Mouse (Mus musculus): ENCODE results near the gene Sertad1. TPM values are rescaled to one million over a fixed set of nuclear protein-coding genes. Genes with fewer than 3 reads are reported as not detected.

Sertad1 gene
- polyA plus RNA-seq, 1 experiment, result 44.9 TPM

GRCm38 (mm10) chr7:27531707-27532106 lies 45.0 kb downstream of the Sertad1 start:
- Histone ChIP-seq H3K4me1 (replicated peaks; ENCODE audit: control insufficient read depth, insufficient read depth, low read length) (no peaks in the 10 kb centered on the region), H3K27ac (ENCODE audit: control insufficient read depth, insufficient read depth, low read length) (no peak overlapping the region), H3K4me3 (ENCODE audit: control insufficient read depth, insufficient read depth, low read length) (no peak overlapping the region), H3K36me3 (ENCODE audit: control insufficient read depth, insufficient read depth, low read length) (peaks cover 45% of the 10 kb centered on the region), H3K27me3 (ENCODE audit: control insufficient read depth, insufficient read depth, low read length) (no peaks in the 10 kb centered on the region)
- TF ChIP-seq CTCF (IDR thresholded peaks at IDR 0.05; ENCODE audit: borderline replicate concordance, control insufficient read depth, extremely low read depth, insufficient read depth, low read length, poor library complexity), result no peak
- TF ChIP-seq POLR2A (IDR thresholded peaks at IDR 0.05; ENCODE audit: control insufficient read depth, extremely low read depth, insufficient read depth, low read length, poor library complexity), result no peak
- 95% methylated on average over 10 of the region's 10 CpGs for WGBS
- DNase-seq, result no peak

GRCm38 (mm10) chr7:27532480-27533050 lies 45.9 kb downstream of the Sertad1 start:
- no peak for DNase-seq
- peaks cover 53% of the 10 kb centered on the region for H3K36me3 ChIP-seq (ENCODE audit: control insufficient read depth, insufficient read depth, low read length)
- H3K4me3 ChIP-seq (ENCODE audit: control insufficient read depth, insufficient read depth, low read length), result no peak overlapping the region
- no peaks in the 10 kb centered on the region for H3K4me1 ChIP-seq (replicated peaks; ENCODE audit: control insufficient read depth, insufficient read depth, low read length)
- WGBS, result 99% methylated on average over 9 of the region's 9 CpGs
- H3K27me3 ChIP-seq (ENCODE audit: control insufficient read depth, insufficient read depth, low read length), result no peaks in the 10 kb centered on the region
- TF ChIP-seq POLR2A (IDR thresholded peaks at IDR 0.05; ENCODE audit: control insufficient read depth, extremely low read depth, insufficient read depth, low read length, poor library complexity), result no peak
- no peak overlapping the region for H3K27ac ChIP-seq (ENCODE audit: control insufficient read depth, insufficient read depth, low read length)

DNA sequence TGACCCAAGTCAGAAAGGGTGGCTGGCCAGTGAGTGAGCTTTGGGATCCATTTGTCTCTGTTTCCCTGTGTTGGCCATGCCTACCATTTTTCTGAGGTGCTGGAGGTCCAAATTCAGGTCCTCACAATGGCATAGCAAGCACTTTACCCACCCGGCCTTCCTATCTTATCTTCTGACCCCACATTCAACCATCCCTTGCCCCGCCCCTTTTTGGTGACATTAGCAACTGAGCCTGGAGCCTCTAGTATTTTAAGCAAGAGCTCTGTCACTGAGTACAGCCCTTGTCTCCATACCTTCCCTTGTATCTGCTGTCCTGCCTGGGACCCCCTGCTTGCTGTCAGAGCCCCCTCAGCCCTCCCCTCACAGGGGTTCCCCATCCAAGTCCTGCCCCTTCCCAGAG lies 48.7 kb downstream of the Sertad1 start:
- peaks cover 60% of the 10 kb centered on the region for H3K36me3 ChIP-seq (ENCODE audit: control insufficient read depth, insufficient read depth, low read length)
- no peak overlapping the region for H3K4me3 ChIP-seq (ENCODE audit: control insufficient read depth, insufficient read depth, low read length)
- H3K4me1 ChIP-seq (replicated peaks; ENCODE audit: control insufficient read depth, insufficient read depth, low read length), result 0 out of 2 replicates have a peak, but pooled peaks cover 2% of the 10 kb centered on the region
- DNase-seq, result no peak
- TF ChIP-seq CTCF (IDR thresholded peaks at IDR 0.05; ENCODE audit: borderline replicate concordance, control insufficient read depth, extremely low read depth, insufficient read depth, low read length, poor library complexity), result no peak
- no peak for TF ChIP-seq POLR2A (IDR thresholded peaks at IDR 0.05; ENCODE audit: control insufficient read depth, extremely low read depth, insufficient read depth, low read length, poor library complexity)
- WGBS, result 88% methylated on average over 2 of the region's 2 CpGs
- no peak overlapping the region for H3K27ac ChIP-seq (ENCODE audit: control insufficient read depth, insufficient read depth, low read length)
- H3K27me3 ChIP-seq (ENCODE audit: control insufficient read depth, insufficient read depth, low read length), result no peaks in the 10 kb centered on the region

DNA sequence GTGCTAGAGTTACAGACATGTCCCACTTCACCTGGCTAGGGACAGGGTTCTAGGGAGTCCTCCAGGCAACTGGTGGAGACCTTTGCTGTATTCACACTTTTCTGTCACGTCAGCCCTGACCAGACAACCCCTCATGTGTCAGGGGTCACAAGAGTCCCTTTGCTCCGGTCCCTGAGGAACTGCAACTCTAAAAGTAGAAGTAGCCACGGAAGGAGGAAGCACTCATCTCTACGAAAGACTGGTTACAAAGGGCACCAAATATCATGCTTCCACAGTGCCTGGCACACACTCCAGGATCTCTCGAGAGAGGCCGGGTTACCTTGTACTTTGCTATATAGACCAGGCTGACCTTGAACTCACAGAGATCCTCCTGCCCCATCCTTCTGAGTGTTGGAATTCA lies 49.9 kb downstream of the Sertad1 start:
- H3K36me3 ChIP-seq (ENCODE audit: control insufficient read depth, insufficient read depth, low read length), result peaks cover 58% of the 10 kb centered on the region
- TF ChIP-seq POLR2A (IDR thresholded peaks at IDR 0.05; ENCODE audit: control insufficient read depth, extremely low read depth, insufficient read depth, low read length, poor library complexity), result no peak
- no peak for TF ChIP-seq CTCF (IDR thresholded peaks at IDR 0.05; ENCODE audit: borderline replicate concordance, control insufficient read depth, extremely low read depth, insufficient read depth, low read length, poor library complexity)
- no peak overlapping the region for H3K27ac ChIP-seq (ENCODE audit: control insufficient read depth, insufficient read depth, low read length)
- no peak overlapping the region for H3K4me3 ChIP-seq (ENCODE audit: control insufficient read depth, insufficient read depth, low read length)
- H3K27me3 ChIP-seq (ENCODE audit: control insufficient read depth, insufficient read depth, low read length), result no peaks in the 10 kb centered on the region
- no peak for DNase-seq
- H3K4me1 ChIP-seq (replicated peaks; ENCODE audit: control insufficient read depth, insufficient read depth, low read length), result peaks cover 12% of the 10 kb centered on the region
- WGBS, result 88% methylated on average over 6 of the region's 6 CpGs

GRCm38 (mm10) chr7:27537998-27538397 lies 51.3 kb downstream of the Sertad1 start:
- TF ChIP-seq POLR2A (IDR thresholded peaks at IDR 0.05; ENCODE audit: control insufficient read depth, extremely low read depth, insufficient read depth, low read length, poor library complexity) (no peak), CTCF (IDR thresholded peaks at IDR 0.05; ENCODE audit: borderline replicate concordance, control insufficient read depth, extremely low read depth, insufficient read depth, low read length, poor library complexity) (no peak)
- no peak for DNase-seq
- no peak overlapping the region for H3K4me3 ChIP-seq (ENCODE audit: control insufficient read depth, insufficient read depth, low read length)
- no peaks in the 10 kb centered on the region for H3K27me3 ChIP-seq (ENCODE audit: control insufficient read depth, insufficient read depth, low read length)
- no peak overlapping the region for H3K27ac ChIP-seq (ENCODE audit: control insufficient read depth, insufficient read depth, low read length)
- 93% methylated on average over 8 of the region's 8 CpGs for WGBS
- peaks cover 19% of the 10 kb centered on the region for H3K4me1 ChIP-seq (replicated peaks; ENCODE audit: control insufficient read depth, insufficient read depth, low read length)
- peaks cover 45% of the 10 kb centered on the region for H3K36me3 ChIP-seq (ENCODE audit: control insufficient read depth, insufficient read depth, low read length)

DNA sequence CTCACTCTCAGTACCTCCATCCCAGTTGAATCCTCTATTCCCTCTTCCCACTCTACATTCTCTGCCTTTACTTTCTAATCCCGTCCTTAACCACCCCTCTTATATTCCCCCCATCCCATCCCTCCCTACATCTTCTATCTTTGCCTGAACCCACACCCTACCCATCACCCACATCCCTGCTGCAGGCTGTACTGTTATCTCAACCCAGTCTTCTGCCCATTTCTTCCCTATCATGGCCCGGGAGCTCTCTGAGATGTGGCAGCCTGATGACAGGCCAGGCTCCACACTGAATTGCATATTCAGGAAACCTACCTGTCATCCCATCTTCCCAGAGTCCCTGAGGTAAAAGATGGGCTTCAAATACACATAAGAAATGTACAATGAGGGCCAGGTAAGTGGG lies 52.1 kb downstream of the Sertad1 start:
- Histone ChIP-seq H3K36me3 (ENCODE audit: control insufficient read depth, insufficient read depth, low read length) (peaks cover 37% of the 10 kb centered on the region), H3K4me1 (replicated peaks; ENCODE audit: control insufficient read depth, insufficient read depth, low read length) (peaks cover 21% of the 10 kb centered on the region), H3K27ac (ENCODE audit: control insufficient read depth, insufficient read depth, low read length) (no peak overlapping the region), H3K4me3 (ENCODE audit: control insufficient read depth, insufficient read depth, low read length) (no peak overlapping the region), H3K27me3 (ENCODE audit: control insufficient read depth, insufficient read depth, low read length) (no peaks in the 10 kb centered on the region)
- 96% methylated on average over 2 of the region's 2 CpGs for WGBS
- DNase-seq, result no peak
- TF ChIP-seq POLR2A (IDR thresholded peaks at IDR 0.05; ENCODE audit: control insufficient read depth, extremely low read depth, insufficient read depth, low read length, poor library complexity) (no peak), CTCF (IDR thresholded peaks at IDR 0.05; ENCODE audit: borderline replicate concordance, control insufficient read depth, extremely low read depth, insufficient read depth, low read length, poor library complexity) (no peak)

Other genes with a start within 250 kb of the Sertad1 start
- 10.3 and 10.7 TPM in 2 replicates for gene Numbl, start 228.5 kb upstream of the Sertad1 start, polyA plus RNA-seq (2012; rRNA removed)
- 48.3 and 77.5 TPM in 2 replicates for gene Ltbp4, start 149.2 kb upstream of the Sertad1 start, polyA plus RNA-seq (2012; rRNA removed)
- gene Shkbp1, start 130.9 kb upstream of the Sertad1 start, polyA plus RNA-seq (2012; rRNA removed), result 203 and 206 TPM in 2 replicates
- gene Gm20479, start 129.5 kb upstream of the Sertad1 start, polyA plus RNA-seq (2012; rRNA removed), result not detected in 2 replicates
- 0.13 TPM in 2 replicates for gene Sptbn4, start 39.2 kb upstream of the Sertad1 start, polyA plus RNA-seq (2012; rRNA removed)
- gene Blvrb, start 38.9 kb upstream of the Sertad1 start, polyA plus RNA-seq (2012; rRNA removed), result 40.9 and 50.8 TPM in 2 replicates
- 25.8 and 26.7 TPM in 2 replicates for gene Sertad3, start 13.1 kb upstream of the Sertad1 start, polyA plus RNA-seq (2012; rRNA removed)
- gene Prx, start 12.4 kb downstream of the Sertad1 start, polyA plus RNA-seq (2012; rRNA removed), result 2.0 and 2.4 TPM in 2 replicates
- 1.1 and 1.3 TPM in 2 replicates for gene Hipk4, start 36.4 kb downstream of the Sertad1 start, polyA plus RNA-seq (2012; rRNA removed)
- 456 and 516 TPM in 2 replicates for gene Pld3, start 66.3 kb downstream of the Sertad1 start, polyA plus RNA-seq (2012; rRNA removed)
- gene 2310022A10Rik, start 66.3 kb downstream of the Sertad1 start, polyA plus RNA-seq (2012; rRNA removed), result 58.0 and 58.1 TPM in 2 replicates
- gene Akt2, start 104.6 kb downstream of the Sertad1 start, polyA plus RNA-seq (2012; rRNA removed), result 133 and 139 TPM in 2 replicates
- gene Ttc9b, start 167.0 kb downstream of the Sertad1 start, polyA plus RNA-seq (2012; rRNA removed), result 0.05 TPM in 1 of 2 replicates, not detected in the other
- gene Map3k10, start 187.7 kb downstream of the Sertad1 start, polyA plus RNA-seq (2012; rRNA removed), result 24.7 and 30.0 TPM in 2 replicates
- gene Zfp607b, start 202.4 kb downstream of the Sertad1 start, polyA plus RNA-seq (2012; rRNA removed), result 0.77 and 0.92 TPM in 2 replicates
- 2.5 and 2.6 TPM in 2 replicates for gene Zfp60, start 244.5 kb downstream of the Sertad1 start, polyA plus RNA-seq (2012; rRNA removed)

Measured in thymus, adult 2 months (tissue).